In the genomic region with DNA sequence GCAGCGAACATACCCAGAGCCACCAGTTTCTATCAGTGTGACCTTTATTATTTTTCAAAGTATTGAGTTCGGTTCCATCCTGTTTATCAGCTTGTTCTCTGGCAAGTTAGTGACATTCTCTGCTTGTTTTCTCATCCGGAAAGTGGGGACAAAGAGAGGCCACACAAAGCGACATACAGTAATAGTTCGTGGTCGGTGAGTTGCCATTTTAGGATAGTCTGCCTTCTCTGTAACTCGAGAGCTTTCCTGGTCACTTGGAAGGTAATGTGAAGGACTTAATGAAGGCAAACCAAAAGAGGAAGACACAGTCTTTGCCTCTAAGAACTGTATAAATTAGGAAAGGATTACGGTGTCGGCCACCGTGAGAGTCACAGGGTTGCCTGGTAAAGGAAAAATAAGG, we compare ENCODE assay signal across 8 mouse cellular contexts.
DNase-seq lines count a peak whose midpoint lies in the region; ATAC-seq and TF ChIP-seq lines count a peak whose summit lies in the region.

No protein-coding gene starts in this region.

- peaks cover 6% of the 10 kb centered on the region; the same call in 1 of the 2 replicates for H3K4me1 ChIP-seq in lung, postnatal 0 days (ENCODE audit: insufficient read depth, low read depth, low read length)
- H3K4me1 ChIP-seq in embryonic facial prominence, embryonic 11.5 days (ENCODE audit: control insufficient read depth, insufficient read depth, low read length): no peaks in the 10 kb centered on the region
- H3K4me1 ChIP-seq in intestine, embryonic 14.5 days (replicated peaks; ENCODE audit: control insufficient read depth, insufficient read depth, low read length): no peaks in the 10 kb centered on the region; the same call in 1 of the 2 replicates

- H3K36me3 ChIP-seq in lung, postnatal 0 days (ENCODE audit: insufficient read depth, low read length): 0 out of 2 replicates have a peak, but pooled peaks cover 4% of the 10 kb centered on the region
- no peaks in the 10 kb centered on the region for H3K36me3 ChIP-seq in embryonic facial prominence, embryonic 11.5 days (replicated peaks; ENCODE audit: control insufficient read depth, insufficient read depth, low read depth, low read length)
- no peaks in the 10 kb centered on the region for H3K36me3 ChIP-seq in intestine, embryonic 14.5 days (ENCODE audit: control insufficient read depth, insufficient read depth, low read length)

- 11% methylated on average over 10 of the region's 10 CpGs for WGBS in lung, postnatal 0 days
- WGBS in embryonic facial prominence, embryonic 11.5 days: 13% methylated on average over 10 of the region's 10 CpGs
- 12% methylated on average over 10 of the region's 10 CpGs for WGBS in intestine, embryonic 14.5 days

- H3K4me2 ChIP-seq in lung, postnatal 0 days (replicated peaks; ENCODE audit: low read depth, low read length): peak overlapping the region; percentile 95
- H3K4me2 ChIP-seq in embryonic facial prominence, embryonic 11.5 days (ENCODE audit: low read depth, low read length): peak overlapping the region; percentile 87
- peak overlapping the region; percentile 55 for H3K4me2 ChIP-seq in intestine, embryonic 14.5 days (ENCODE audit: low read length)

- ATAC-seq in lung, postnatal 0 days: no peak
- no peak for ATAC-seq in embryonic facial prominence, embryonic 11.5 days (replicated peaks; ENCODE audit: insufficient number of reproducible peaks, low FRiP score, low TSS enrichment, low read depth)
- no peak for ATAC-seq in intestine, embryonic 14.5 days (replicated peaks; ENCODE audit: low FRiP score, low TSS enrichment, low read depth)
- ATAC-seq in cerebellum, adult (ENCODE audit: insufficient number of reproducible peaks, low FRiP score, low TSS enrichment): no peak

- TF ChIP-seq EP300 in lung, postnatal 0 days (IDR thresholded peaks at IDR 0.05): no peak

- no peak overlapping the region for H3K9ac ChIP-seq in lung, postnatal 0 days (replicated peaks; ENCODE audit: low read depth)
- H3K9ac ChIP-seq in embryonic facial prominence, embryonic 11.5 days (replicated peaks; ENCODE audit: low read length): peak overlapping the region; percentile 70
- peak overlapping the region; percentile 58 for H3K9ac ChIP-seq in intestine, embryonic 14.5 days (ENCODE audit: low read length)

- TF ChIP-seq CTCF in lung, postnatal 0 days (IDR thresholded peaks at IDR 0.05): no peak

- H3K4me3 ChIP-seq in lung, postnatal 0 days (ENCODE audit: low read depth, low read length): peak overlapping the region; percentile 78
- H3K4me3 ChIP-seq in embryonic facial prominence, embryonic 11.5 days (ENCODE audit: low read depth, low read length): peak overlapping the region; percentile 93
- peak overlapping the region; percentile 87 for H3K4me3 ChIP-seq in intestine, embryonic 14.5 days (ENCODE audit: low read depth, low read length)

- H3K9me3 ChIP-seq in lung, postnatal 0 days (ENCODE audit: low read length): no peaks in the 10 kb centered on the region
- H3K9me3 ChIP-seq in embryonic facial prominence, embryonic 11.5 days (replicated peaks; ENCODE audit: control insufficient read depth, low read length): no peaks in the 10 kb centered on the region
- no peaks in the 10 kb centered on the region for H3K9me3 ChIP-seq in intestine, embryonic 14.5 days (ENCODE audit: control insufficient read depth, low read length)

- no peak for DNase-seq in lung, postnatal 0 days (ENCODE audit: low spot score)
- DNase-seq in lung, postnatal 25 days (ENCODE audit: low spot score): no peak
- no peak for DNase-seq in embryonic facial prominence, embryonic 11.5 days (ENCODE audit: low spot score)
- DNase-seq in intestine, embryonic 14.5 days (ENCODE audit: low spot score): no peak
- DNase-seq in neural tube, embryonic 10.5 days (ENCODE audit: extremely low spot score, low spot score): peak; percentile 17
- no peak for DNase-seq in urinary bladder, adult 2 months (ENCODE audit: low spot score)
- DNase-seq in right cerebral cortex, postnatal 14 days: no peak

- no peaks in the 10 kb centered on the region for H3K27me3 ChIP-seq in lung, postnatal 0 days (replicated peaks; ENCODE audit: insufficient read depth, low read length)
- no peaks in the 10 kb centered on the region; the same call in 1 of the 2 replicates for H3K27me3 ChIP-seq in embryonic facial prominence, embryonic 11.5 days (ENCODE audit: control insufficient read depth, insufficient read depth, low read length)
- peaks cover 10% of the 10 kb centered on the region; the same call in 1 of the 2 replicates for H3K27me3 ChIP-seq in intestine, embryonic 14.5 days (replicated peaks; ENCODE audit: control insufficient read depth, insufficient read depth, low read length)

- H3K27ac ChIP-seq in lung, postnatal 0 days (ENCODE audit: low read length): no peak overlapping the region
- H3K27ac ChIP-seq in embryonic facial prominence, embryonic 11.5 days (replicated peaks; ENCODE audit: low read depth, low read length): no peak overlapping the region
- no peak overlapping the region for H3K27ac ChIP-seq in intestine, embryonic 14.5 days (ENCODE audit: low read depth)
